Mouse (Mus musculus) cerebellum, adult 2 months (tissue): ENCODE data around the gene Ranbp10. TPM values are rescaled to one million over a fixed set of nuclear protein-coding genes. Genes with fewer than 3 reads are reported as not detected.

Source experiments
- DNase-seq, 2 experiments: peaks; one replicate each; pipeline ENCODE4 v3.0.0; 2021
- H3K27ac ChIP-seq: fragments of 200-500 bp; 2 replicates; pipeline ENCODE4 v1.5.1; 2012; ENCODE audit warnings: low read length, control low read depth, inconsistent platforms; ENCODE audit not compliant: insufficient read depth
- H3K27me3 ChIP-seq: fragments of 200-500 bp; 2 replicates; pipeline ENCODE4 v1.6.1; 2012; ENCODE audit warnings: inconsistent platforms, mild to moderate bottlenecking, low read length, moderate library complexity; ENCODE audit not compliant: control insufficient read depth, insufficient read depth
- H3K4me1 ChIP-seq: fragments of 200-500 bp; 2 replicates; pipeline ENCODE4 v1.6.1; 2011; ENCODE audit warnings: low read length; ENCODE audit not compliant: control insufficient read depth, insufficient read depth
- H3K4me3 ChIP-seq: fragments of 200-500 bp; replicated peaks from 2 replicates; pipeline ENCODE3; 2011; ENCODE audit warnings: mild to moderate bottlenecking, low read depth, low read length, control low read depth; ENCODE audit not compliant: insufficient read depth
- CTCF ChIP-seq: fragments of 200-500 bp; IDR thresholded peaks from 2 replicates; pipeline ENCODE4 v1.5.1; 2011; ENCODE audit warnings: low read depth, mild to moderate bottlenecking, control low read depth, low read length, moderate library complexity, borderline replicate concordance; ENCODE audit not compliant: insufficient read depth
- POLR2A ChIP-seq: fragments of 200-500 bp; IDR thresholded peaks from 2 replicates; pipeline ENCODE4 v1.6.1; 2011; ENCODE audit warnings: low read length, control low read depth, borderline replicate concordance; ENCODE audit not compliant: insufficient read depth
- WGBS: fragments of 180-500 bp; shearing (Covaris S2); methylation state at CpG from one replicate; pipeline ENCODE4 v1.1.7; 2018; 5-methylcytosine and 5-hydroxymethylcytosine counted together
- polyA plus RNA-seq: library from polyadenylated mRNA; depleted of rRNA; stranded (reverse); fragments of >200 nt; gene quantifications from 2 replicates; pipeline ENCODE4 v1.2.3, GENCODE M21; 2012; rRNA removed

The Ranbp10 gene
- polyA plus RNA-seq, result 30.5 and 32.1 TPM in 2 replicates

DNA sequence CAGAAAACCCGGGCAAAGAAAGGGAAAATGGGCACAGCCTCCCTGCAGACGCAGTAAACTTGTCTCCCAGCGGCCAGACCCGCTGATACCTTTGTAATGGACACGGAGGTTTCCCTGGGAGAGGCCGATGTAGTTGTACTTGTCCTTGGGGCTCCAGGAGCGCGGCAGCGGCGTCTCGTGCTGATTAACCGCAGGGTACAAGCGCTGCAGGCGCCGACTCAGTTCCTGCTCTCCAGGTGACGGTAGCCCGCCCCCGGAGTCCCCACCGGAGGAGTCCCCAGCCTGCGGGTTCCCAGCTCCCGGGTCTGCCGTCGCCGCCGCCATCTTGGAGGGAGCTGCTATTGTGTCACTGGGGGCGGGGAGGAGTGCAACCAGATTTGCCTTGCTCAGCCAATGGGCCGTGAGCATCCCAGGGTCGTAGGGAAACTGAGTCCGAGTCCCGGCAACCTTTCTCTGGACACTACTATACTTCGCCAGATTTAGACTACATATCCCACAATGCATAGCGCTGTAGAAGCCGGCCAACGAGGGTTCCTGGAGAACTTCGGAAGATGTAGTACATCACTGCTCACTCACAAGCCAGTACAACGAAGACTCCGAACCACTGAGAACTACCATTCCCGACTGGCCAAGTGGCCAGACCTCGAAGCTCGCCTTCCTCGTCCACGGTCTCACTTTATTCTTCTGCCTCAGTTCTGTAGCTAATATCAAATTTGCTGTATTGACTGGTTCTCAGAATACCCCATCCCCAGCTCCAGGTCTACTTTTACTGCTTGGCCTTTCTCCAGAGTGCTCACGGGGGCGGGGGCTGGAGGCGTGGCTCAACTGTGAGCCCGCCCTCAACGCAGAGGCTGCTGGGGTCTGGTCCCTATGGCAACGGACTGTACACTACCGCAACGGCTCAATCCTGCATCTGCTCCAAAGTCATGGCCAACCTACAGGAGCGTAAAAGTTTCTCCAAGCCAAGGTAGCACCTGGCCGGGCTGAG lies at the start of gene Ranbp10, which contains the start of gene Tsnaxip1:
TSS of gene Ranbp10 (minus strand) at position 490 of the 988 bp plus-strand sequence.
TSS of gene Tsnaxip1 (plus strand) at position 871 of the 988 bp plus-strand sequence.
- Histone ChIP-seq H3K27me3 (no peaks in the 10 kb centered on the region), H3K4me1 (peaks cover 8% of the 10 kb centered on the region; the same call in 1 of the 2 replicates), H3K27ac (peak within 1 kb of the TSS; percentile 23), H3K4me3 (peak within 1 kb of the TSS; percentile 97)
- WGBS, result under 1% methylated on average over 52 of the region's 52 CpGs
- DNase-seq, result peak; percentile 95 to 100
- TF ChIP-seq POLR2A, result peak; percentile 73; the same call in 1 of the 2 replicates
- TF ChIP-seq CTCF, result no peak

- TF ChIP-seq CTCF (no peak), POLR2A (no peak)
- 6% methylated on average over 6 of the region's 6 CpGs for WGBS
- H3K4me1 ChIP-seq, result peaks cover 26% of the 10 kb centered on the region
- peak overlapping the region; percentile 89 for H3K27ac ChIP-seq
- H3K27me3 ChIP-seq, result no peaks in the 10 kb centered on the region
- DNase-seq, result peak; percentile 68 to 86
- peak overlapping the region; percentile 28 for H3K4me3 ChIP-seq
These were observed 47.2 kb upstream of the Ranbp10 start for GRCm38 (mm10) chr8:105874301-105874700.

DNA sequence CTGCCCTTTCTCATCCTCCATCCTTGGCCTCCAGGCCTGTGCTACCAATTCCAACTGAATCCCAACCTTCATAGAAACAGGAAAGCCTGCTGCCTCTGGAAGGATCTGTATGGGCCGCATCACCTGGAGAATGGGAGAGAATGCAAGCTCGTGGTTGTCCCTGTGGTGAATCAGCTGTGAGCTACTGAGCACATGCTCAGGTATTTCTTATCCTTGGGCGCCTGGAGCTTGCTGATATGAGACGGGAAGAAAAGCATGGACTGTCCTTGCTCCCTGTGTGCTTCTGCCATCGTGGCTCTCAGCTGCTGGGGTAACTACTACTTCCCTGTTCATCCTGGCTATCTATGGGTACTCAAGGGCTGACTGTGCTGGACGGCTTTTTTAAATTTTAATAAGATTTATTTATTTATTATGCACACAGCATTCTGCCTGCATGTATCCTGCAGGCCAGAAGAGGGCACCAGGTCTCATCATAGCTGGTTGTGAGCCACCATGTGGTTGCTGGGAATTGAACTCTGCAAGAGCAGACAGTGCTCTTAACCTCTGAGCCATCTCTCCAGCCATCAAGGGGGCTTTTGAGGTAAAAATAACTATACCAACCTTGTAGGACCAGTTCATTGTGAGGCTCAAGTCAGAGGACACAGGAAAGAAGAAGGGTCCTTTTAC lies 39.3 kb upstream of the Ranbp10 start:
- H3K27me3 ChIP-seq, result no peaks in the 10 kb centered on the region
- WGBS, result 82% methylated on average over 6 of the region's 6 CpGs
- H3K4me1 ChIP-seq, result peaks cover 9% of the 10 kb centered on the region
- TF ChIP-seq POLR2A (no peak), CTCF (peak; percentile 18; the same call in 1 of the 2 replicates)
- H3K4me3 ChIP-seq, result no peak overlapping the region
- H3K27ac ChIP-seq, result no peak overlapping the region
- no peak for DNase-seq

DNA sequence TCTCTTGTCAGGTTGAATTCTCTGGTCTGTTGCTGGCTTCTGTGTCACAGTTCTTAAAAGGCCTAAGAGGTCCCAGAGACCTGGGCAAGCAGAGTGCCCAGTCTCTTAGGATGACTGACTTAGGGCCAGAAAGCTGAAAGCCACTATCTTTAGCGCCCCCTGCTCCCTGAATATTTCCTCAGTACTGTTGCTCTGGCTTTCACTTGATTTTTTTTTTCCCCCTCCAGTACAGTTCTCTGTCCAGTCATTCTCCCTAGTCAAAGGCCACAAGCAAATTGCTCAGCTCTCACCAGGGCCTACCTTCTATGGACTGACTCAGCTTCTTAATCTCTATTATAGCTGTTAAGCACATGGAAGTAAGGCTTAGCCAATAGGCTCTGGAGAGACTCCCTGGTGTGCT lies 34.8 kb upstream of the Ranbp10 start:
- no peak for DNase-seq
- Histone ChIP-seq H3K27ac (no peak overlapping the region), H3K4me3 (peak overlapping the region; percentile 72), H3K27me3 (no peaks in the 10 kb centered on the region), H3K4me1 (peaks cover 9% of the 10 kb centered on the region)
- no peak for TF ChIP-seq CTCF
- no peak for TF ChIP-seq POLR2A
- WGBS, result 0% methylated on average over 1 of the region's 1 CpGs

DNA sequence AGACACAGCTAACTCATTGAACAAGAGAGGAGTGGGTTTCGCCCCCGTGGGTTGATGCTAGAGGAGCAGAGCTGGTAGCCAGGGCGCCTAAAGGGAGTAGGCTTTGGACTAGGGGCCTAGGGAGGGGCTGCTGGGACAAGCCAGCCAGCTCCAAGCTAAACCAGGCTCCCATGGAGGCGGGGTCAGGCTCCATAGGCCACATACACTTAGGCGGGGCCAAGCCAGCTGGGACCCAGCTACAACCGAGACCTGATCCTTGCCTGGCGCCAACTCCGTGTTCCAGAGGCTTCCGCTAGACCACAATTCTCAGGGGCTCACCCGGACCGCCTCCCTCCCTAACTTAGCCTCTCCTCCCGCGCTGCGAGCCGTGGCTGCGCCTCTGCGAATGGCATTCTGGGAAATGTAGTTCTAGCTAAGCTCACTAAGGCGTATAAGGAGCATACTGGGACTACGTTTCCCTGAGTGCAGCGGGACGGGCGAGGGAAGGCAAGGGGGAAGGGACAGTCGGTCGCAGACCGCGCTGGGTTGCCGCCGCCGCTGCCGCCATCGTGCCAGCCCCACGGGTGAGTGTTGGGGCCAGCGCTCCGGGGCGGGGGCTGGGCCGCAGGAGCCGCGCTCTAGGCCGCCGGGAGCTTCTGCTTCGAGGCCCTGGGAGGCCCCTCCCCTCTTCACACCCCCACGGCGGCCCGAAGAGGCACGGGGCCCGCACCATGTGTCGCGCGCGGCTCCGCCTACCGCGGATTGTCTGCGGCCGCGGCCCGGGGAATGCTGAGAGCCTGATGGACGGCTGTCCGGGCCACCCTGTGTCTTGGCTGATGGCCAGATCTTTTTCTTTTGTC lies 33.2 kb upstream of the Ranbp10 start, which contains the start of gene Nutf2:
TSS of gene Nutf2 (plus strand) at position 438 of the 839 bp plus-strand sequence.
- Histone ChIP-seq H3K4me1 (peaks cover 9% of the 10 kb centered on the region; the same call in 1 of the 2 replicates), H3K27ac (peak within 1 kb of the TSS; percentile 86), H3K27me3 (no peaks in the 10 kb centered on the region), H3K4me3 (peak within 1 kb of the TSS; percentile 72)
- TF ChIP-seq CTCF, result no peak
- TF ChIP-seq POLR2A, result peak; percentile 56; the same call in 1 of the 2 replicates
- WGBS, result 1% methylated on average over 59 of the region's 59 CpGs
- DNase-seq, result peak; percentile 92 to 98

DNA sequence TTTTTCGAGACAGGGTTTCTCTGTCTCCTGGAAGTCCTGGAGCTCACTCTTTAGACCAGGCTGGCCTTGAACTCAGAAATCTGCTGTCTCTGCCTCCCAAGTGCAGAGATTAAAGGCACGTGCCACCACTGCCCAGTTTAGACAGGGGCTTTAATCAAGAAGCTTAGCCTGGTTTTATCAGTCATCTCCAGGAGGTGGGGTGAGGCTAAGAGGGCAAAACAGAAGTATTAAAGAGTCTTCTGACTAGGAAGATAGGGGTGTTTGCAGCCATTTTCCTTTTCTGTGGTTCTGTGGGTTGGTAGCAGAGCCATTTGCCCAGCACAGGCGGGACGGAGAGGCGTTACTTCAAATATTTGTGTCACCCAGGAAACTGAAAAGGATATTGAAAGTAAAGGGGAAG lies 32.2 kb upstream of the Ranbp10 start:
- Histone ChIP-seq H3K27ac (no peak overlapping the region), H3K27me3 (no peaks in the 10 kb centered on the region), H3K4me1 (peaks cover 9% of the 10 kb centered on the region; the same call in 1 of the 2 replicates), H3K4me3 (no peak overlapping the region)
- 70% methylated on average over 5 of the region's 5 CpGs for WGBS
- no peak for TF ChIP-seq CTCF
- no peak for TF ChIP-seq POLR2A
- DNase-seq, result no peak

DNA sequence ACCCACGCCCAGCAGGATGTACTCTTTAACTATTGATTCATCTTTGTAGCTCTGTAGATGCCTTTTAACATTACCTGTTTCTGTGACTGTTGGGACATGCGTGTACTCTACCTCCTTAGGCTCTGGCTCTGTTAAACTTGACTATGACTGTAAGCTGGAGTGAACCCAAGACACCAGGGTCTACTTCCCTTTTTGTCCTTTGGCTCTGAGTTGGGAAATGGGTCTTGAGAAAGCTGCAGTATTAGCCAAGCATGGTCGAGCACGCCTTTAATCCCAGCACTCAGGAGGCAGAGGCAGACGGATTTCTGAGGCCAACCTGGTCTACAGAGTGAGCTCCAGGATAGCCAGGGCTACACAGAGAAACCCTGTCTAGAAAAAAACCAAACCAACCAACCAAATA lies 31.3 kb upstream of the Ranbp10 start:
- Histone ChIP-seq H3K27ac (no peak overlapping the region), H3K4me1 (peaks cover 9% of the 10 kb centered on the region; the same call in 1 of the 2 replicates), H3K4me3 (no peak overlapping the region), H3K27me3 (no peaks in the 10 kb centered on the region)
- DNase-seq, result no peak
- 80% methylated on average over 5 of the region's 5 CpGs for WGBS
- TF ChIP-seq CTCF (no peak), POLR2A (no peak)
